Mouse (Mus musculus) liver, adult 2 months (tissue): Measurements from ENCODE around the gene Slc13a2.

Source experiments
- CTCF ChIP-seq: fragments of 200-500 bp; IDR thresholded peaks from 2 replicates; pipeline ENCODE4 v1.5.1; 2011; ENCODE audit warnings: low read depth, low read length, control low read depth
- POLR2A ChIP-seq: fragments of 200-500 bp; IDR thresholded peaks from 2 replicates; pipeline ENCODE4 v1.6.1; 2011; ENCODE audit warnings: low read length, control low read depth; ENCODE audit not compliant: insufficient read depth; ENCODE audit errors: extremely low read depth

GRCm38 (mm10) chr11:78398212-78398611, 23.8 kb downstream of the Slc13a2 start:
- TF ChIP-seq POLR2A = no peak
- TF ChIP-seq CTCF = no peak
